Mouse (Mus musculus): ENCODE measurements around the gene Sost.
"Not testable (repeated sequence)": the region's sequence is repeated elsewhere in the genome, so short reads cannot be mapped to it uniquely, and the experiment has no call there.

Sost gene

DNA sequence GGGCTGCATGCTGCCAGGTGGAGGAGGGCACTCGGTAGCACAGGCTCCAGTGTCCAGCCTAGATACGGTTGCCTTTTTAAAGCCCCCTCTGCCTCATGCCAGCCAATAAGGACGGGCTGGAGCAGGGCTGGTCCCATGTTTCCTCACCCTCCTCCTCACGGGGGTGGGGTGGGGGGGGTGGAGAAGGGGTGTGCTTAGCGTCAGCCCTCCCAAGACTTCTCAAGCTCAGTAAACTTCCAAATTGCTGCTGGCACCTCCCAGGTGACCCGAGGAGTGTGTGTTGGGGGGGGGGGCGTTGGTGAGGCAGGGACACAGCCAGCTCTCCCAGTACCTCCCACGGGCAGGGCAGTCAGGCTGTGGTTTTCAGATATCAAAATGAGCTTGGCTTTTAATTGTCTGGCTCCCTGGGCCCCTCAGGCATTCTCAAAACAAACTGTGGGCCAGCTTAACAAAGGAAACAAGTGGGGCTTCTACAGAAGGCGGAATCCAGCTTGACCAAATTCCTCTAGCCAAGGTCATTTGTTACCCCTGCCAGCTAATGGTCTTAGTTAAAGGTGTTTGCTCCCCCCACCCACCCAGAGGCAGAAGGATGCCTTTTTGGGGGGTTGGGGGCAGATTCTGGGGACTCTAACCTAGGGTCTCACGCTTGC, at the start of gene Sost:
TSS of gene Sost (minus strand) at position 51 of the 650 bp plus-strand sequence.
- in situ Hi-C loops (cut with MboI, MseI), result loop anchor here (5.0 kb wide), 1 partner anchor 45 kb away; no protein-coding TSS in a partner anchor

GRCm38 (mm10) chr11:102016136-102016535, 49.3 kb upstream of the Sost start:
- in situ Hi-C loops (cut with MboI, MseI), result no loop called here

DNA sequence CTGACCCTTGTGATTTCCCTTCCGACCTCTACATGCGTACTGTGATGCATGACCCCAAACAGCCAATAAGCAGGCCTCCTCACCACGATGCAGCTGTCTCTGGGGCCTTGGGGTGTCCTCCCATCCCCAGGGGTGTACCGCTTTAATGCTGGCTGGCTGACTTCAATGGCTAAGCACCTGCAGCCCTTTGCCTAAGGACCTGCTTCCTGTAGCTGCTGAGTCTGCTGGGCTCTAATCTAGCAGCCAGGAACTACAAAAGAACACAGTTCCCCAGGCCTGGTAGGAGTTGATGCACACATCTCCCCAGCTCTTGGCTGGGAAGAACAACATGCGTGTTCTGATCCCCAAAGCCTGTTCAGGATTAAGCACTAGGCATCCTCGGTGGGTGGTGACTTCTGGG, 48.7 kb upstream of the Sost start:
- in situ Hi-C loops (cut with MboI, MseI), result no loop called here

- in situ Hi-C loops (cut with MboI, MseI), result no loop called here
Observed at GRCm38 (mm10) chr11:102013201-102013600, 46.4 kb upstream of the Sost start.

GRCm38 (mm10) chr11:102011510-102011909, 44.7 kb upstream of the Sost start:
- in situ Hi-C loops (cut with MboI, MseI), result no loop called here

DNA sequence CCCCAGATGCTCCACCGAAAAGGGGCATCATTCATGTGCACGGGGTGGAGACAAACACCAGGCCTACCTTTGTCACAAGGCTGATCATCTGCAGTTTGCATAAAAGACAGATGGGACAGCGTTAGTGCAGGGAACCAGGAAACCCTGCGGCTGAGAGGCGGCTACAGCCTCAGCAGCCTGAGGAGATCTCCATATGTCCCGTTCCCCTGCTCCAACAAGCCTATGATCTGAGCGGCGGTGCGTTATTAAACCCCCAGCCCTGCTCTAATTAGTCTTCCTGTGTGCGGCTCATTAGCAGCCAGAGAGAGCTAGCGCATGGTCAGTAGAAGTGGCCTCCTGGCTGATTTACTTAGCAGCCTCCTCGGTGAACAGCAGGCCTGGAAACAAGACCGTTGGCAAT, 43.3 kb upstream of the Sost start:
- in situ Hi-C loops (cut with MboI, MseI), result no loop called here

DNA sequence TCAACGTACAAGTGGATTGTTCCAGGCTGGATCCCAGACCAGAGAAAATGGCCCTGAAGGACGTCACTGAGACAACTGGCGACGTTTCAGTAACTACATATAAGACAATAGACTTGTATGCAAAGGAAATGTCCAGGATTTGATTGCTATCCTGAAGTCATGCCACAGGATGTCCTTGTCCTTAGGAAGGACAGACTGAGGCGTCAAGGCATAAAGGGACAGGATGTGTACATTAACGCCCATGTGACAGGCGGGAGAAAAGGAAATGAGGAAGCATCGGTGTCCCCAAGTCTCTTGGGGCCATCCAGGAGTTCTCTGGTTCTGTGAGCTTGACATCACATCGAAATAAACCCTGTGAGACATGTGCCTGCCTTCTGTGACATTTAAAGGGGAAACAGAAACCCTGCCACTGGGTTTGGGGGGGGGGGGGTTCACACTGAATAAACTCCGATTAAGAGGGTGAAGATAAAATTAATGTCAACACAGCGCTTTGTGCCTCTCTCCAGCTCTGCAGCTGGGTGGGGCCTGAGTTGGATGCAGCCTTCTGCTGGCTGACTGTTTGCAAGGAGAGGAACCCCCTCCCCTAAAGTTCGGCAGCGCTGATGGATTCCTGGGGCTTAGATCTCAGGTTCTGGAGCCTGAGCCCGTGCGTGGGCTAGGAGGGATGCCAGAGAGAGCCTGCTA, 42.3 kb upstream of the Sost start:
- in situ Hi-C loops (cut with MboI, MseI), result no loop called here

GRCm38 (mm10) chr11:102008372-102008771, 41.6 kb upstream of the Sost start:
- in situ Hi-C loops (cut with MboI, MseI), result no loop called here

GRCm38 (mm10) chr11:102006688-102007087, 39.9 kb upstream of the Sost start:
- in situ Hi-C loops (cut with MboI, MseI), result no loop called here

DNA sequence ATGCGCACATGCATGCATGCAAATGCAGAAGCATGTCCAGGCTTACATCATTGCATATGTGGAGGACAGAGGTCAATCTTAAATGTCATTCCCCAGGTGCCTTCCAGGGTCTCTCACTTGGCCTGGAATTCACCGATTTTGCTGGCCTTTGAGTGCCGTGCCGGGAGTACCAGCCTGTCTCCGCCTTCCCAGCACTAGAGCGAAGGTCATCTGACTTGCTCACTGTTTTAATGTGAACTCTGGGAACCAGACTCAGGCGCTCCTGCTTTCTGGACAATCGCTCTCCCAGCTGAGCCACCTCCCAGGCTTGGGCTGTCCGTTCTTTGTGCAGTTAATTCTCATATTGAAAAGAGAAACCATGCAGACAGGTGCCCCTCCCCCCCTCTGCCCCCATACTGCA, 39.5 kb upstream of the Sost start:
- in situ Hi-C loops (cut with MboI, MseI), result no loop called here

DNA sequence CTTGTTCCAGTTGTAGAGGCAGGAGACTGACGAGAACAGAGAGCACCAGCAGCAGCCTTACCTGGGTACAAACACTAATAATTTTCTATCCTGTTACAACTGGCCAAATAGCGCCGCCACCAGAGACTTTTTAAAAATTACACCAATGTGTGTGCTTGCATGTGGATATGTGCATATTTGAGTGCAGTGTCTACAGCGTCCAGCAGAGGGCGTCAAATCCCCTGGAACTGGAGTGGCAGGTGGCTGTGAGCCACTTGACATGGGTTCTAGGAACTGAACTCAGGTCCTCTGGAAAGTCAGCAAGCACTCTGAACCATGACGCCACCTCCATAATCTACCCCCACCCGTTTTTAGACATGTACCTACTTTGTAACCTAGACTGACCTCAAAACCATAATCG, 37.4 kb upstream of the Sost start:
- in situ Hi-C loops (cut with MboI, MseI), result no loop called here

DNA sequence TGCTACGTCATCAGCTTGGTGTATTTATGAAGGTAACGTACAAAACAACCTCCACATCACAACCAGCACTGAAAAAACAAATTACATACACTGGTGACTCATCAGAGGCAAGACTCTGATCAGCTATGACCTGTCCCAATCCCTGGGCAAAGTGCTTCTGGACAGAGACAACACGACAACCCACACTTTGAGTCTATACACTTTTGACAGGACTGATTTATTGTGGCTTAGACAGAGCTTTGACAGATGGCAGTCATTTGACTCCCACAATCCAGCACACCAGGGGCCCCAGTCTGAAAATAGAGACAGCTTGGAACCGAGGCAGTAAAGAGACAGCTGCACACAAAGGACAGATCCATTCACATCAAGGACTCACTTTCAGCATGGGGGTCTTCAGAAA, 32.7 kb upstream of the Sost start:
- in situ Hi-C loops (cut with MboI, MseI), result no loop called here

GRCm38 (mm10) chr11:101998258-101998657, 31.4 kb upstream of the Sost start:
- in situ Hi-C loops (cut with MboI, MseI), result no loop called here

- in situ Hi-C loops (cut with MboI, MseI), result no loop called here
Observed at GRCm38 (mm10) chr11:101995938-101996337, 29.1 kb upstream of the Sost start.

DNA sequence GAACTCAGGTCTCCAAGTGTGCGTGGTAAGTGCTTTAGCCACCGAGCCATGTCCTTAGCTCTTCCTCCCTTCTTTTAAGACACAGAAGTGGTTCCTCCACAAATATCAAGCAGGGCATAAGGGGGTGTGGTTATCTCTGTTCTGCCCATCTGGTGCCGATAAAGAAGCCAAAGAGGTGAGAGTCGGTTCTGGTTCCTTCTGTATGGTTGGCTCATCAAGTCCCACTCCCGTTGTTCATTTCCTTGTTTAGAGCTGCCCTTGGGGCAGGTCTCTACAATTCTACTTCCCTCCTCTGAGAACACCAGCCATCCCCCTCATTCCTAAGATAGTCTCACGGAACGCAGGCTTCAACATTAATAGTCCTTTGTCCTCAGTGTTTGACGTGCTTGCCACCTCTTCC, 27.3 kb upstream of the Sost start:
- in situ Hi-C loops (cut with MboI, MseI), result no loop called here

DNA sequence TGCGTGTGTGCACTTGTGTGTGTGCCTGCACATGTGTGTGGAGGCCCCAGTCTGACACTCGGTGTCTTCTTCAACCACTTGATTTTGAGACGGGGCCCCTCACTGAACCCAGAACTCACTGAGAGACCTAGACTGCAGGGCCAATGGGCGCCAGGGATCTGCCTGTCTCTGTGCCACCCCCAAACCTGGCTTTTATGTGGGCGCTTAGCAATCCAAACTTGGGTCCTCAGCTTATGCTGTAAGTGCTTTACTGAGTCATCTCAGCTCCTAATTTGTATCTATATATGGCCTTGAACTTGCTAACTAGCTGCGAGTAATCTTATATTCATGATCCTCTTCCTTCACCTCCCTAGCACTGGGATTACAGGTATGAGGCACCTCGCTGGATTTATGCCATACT, 25.6 kb upstream of the Sost start:
- in situ Hi-C loops (cut with MboI, MseI), result no loop called here

DNA sequence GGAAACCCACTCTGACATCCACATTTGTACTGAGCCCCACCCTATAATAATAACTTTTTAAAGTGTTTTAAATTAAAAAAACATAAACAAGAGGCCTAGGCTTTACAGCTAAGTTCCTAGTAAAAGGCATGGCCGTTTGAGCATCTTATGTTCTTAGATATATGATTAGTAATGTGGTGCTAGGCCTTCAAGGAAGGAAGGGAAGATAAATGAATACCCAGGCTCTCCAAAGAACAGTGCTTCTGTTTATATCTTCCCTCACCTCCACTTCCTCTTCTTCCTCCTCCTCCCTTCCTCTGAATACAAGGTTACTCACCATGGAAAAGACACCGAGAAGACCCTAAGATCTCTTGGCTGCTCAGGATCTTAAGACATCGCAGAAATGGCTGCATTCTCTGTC, 25.0 kb upstream of the Sost start:
- in situ Hi-C loops (cut with MboI, MseI), result no loop called here

DNA sequence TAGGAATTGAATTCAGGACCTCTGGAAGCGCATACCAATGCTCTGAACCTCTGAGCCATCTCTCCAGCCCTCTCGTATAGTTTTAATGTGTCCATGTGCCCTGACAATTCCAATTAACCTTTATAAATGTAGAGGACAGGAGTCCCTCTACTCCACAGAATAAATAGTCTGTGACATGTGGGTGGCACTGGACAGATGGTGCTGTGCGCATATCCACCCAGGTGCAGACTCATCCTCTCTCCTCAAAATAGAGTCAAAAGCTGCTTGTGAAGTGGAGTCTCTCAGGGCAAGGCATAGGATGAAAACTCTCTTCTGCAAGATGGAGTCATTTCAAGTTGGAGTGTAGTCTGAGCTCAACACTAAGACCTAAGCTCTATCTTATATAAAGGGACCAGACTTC, 23.4 kb upstream of the Sost start:
- in situ Hi-C loops (cut with MboI, MseI), result no loop called here

GRCm38 (mm10) chr11:101986913-101987312, 20.1 kb upstream of the Sost start, which contains the start of gene Dusp3:
Gene Dusp3, minus strand, starts transcription at chr11:101987013.
- in situ Hi-C loops (cut with MboI, MseI), result no loop called here

DNA sequence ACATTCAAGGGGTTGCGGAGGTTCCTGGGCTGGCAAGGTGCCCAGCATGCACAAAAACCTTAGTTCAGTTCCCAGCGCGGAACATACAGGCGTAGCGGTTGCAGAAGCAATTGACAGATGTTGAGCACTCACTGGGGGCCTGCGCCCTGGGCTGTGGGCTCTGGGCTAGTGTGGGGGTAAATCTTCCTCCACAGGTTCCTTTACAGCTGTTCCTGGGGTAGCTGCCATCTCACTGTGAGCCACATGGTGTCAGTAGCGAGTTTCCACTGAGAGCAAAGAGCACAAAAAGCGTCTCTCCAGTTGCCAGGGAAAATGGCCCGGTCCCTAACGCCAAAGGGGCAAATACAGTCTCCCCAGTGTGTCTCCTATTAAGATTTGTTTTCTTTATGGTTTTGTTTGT, 19.2 kb upstream of the Sost start:
- in situ Hi-C loops (cut with MboI, MseI), result no loop called here

GRCm38 (mm10) chr11:101985450-101985849, 18.6 kb upstream of the Sost start:
- in situ Hi-C loops (cut with MboI, MseI), result not testable (repeated sequence)

DNA sequence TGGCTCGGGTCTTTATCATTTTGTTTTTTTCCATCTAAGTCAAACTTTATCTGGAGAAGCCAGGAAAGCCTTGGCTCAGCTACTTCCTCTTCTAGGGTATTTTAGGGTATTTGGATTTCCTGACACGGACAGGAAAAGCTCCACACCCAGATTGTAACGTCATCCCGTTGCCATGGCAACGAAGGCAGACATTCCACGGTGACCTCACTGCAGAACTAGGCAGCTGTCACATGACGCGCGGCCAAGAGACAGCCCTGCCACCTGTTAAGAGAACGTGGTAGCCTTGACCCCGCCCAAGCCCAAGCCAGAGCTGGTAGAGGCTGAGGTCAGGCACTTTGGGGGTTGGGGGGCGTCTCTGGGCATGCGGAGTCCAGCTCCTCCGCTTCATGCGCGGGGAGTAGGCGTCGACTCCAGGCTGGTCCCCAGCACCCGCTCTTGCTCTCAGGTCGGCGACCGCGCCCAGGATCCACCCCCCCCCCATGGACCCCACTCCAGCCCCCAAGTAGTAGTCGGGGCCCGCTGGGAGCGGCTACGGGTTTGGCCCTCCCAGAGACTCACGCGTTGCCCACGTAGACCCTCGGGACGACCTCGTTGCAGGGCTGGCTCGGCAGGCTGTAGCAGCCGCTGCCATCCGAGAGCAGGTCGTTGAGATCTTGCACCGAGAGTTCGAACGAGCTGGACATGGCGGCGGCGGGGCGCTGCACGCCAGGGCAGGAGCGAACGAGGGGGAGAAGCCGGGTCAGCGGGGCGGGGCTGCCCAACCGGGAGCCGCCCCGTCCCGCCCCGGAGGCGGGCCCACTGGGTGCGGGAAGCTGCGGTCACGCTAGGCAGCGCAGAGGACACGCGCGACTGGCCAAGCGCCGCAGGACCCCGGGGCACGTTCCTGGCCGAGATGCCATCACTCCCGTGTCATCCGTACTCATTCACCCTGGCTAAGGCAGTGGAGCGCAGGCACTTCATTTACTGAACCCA, 17.5 kb upstream of the Sost start, which contains the start of gene Cfap97d1:
TSS of gene Cfap97d1 (plus strand) at position 226 of the 972 bp plus-strand sequence.
- in situ Hi-C loops (cut with MboI, MseI), result no loop called here
